Mouse (Mus musculus) layer of hippocampus, adult 18-20 months (tissue): ENCODE results near the gene Nrp1. TPM values are rescaled to one million over a fixed set of nuclear protein-coding genes. Genes with fewer than 3 reads are reported as not detected.

Experiments used
- DNase-seq, 2 experiments: peaks; one replicate each; pipeline ENCODE4 v3.0.0; 2022; ENCODE audit warnings: low spot score in 2 of 2
- microRNA-seq, 2 experiments: library from miRNA; unstranded; fragments of <30 nt; microRNA quantifications; one replicate each; pipeline ENCODE4 v1.2.0; 2021
- total RNA-seq, 2 experiments: library from RNA; stranded (reverse); gene quantifications; 2 replicates each; pipeline ENCODE4 v1.2.3; 2021

Gene Nrp1
- total RNA-seq, 2 experiments from 2014 or later = 90.2 to 91.4 TPM

DNA sequence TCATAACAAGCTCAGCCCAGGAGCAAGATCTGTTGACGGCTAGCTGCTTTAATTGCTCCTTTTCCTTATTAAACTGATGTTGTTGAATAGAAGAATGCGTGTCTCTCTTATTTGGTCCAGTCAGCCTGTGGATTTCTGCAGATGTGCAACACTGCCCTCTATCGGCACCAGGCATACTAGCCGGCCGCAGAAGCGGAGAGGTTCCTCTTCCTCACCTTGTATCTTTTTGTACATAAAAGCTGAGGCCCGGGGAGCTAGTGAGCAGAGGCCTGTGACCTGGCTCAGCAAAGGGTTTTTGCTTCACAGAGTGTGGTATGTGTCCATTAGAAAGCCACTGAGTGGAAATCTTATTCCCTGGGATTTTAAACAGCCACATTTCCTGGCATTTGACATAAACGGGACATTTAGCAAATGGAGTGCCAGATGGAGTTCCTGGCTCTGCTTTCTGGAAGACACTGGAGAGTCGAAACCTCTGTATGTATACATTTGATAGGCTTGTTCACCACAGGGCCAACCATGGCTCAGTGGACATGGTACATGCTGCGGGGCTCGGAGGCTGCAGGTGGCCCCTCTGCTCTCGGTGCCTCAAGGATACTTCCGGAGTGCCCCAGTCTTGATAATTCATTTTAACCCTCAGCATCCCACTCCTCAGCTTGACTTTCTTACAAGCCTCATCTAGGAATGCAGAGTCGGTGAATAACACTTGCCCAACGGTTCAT lies 193.2 kb downstream of the Nrp1 start:
- DNase-seq = peak; percentile 59 to 83

Small RNA genes lying within 50 kb of the gene (microRNA-seq; reads per million reads assigned to microRNA genes)
- gene Mir1903 = 0 to 0.39 reads per million in 2 experiments
